Mouse (Mus musculus): ENCODE measurements around the gene Gm5416.
"Not testable (repeated sequence)": the region's sequence is repeated elsewhere in the genome, so short reads cannot be mapped to it uniquely, and the experiment has no call there.

The Gm5416 gene

DNA sequence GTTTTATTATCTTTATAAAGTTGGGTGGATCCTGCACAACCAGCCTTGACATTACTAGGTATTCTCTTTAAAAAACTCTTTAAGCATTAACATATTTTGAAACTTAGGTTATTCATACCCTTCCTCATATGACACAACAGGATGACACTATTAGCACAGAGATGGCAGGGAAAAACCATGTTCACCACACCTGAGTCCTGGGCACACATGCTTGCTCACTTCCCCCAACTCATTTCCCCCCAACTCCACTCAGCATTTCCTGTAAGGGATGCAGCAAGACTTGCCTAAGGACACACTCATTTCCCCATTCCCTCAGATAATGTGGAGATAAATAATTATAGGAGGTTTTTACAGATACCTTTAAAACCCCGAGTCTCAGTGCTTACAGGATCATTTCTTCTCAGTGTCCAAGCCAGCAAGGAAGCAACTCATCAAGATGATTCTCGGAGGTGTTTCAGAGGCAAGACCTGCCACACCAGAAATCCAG is at the start of gene Gm5416:
Gm5416 (plus strand) TSS at position 437 of the 487 bp plus-strand sequence.
- DNase-seq (ENCODE audit: extremely low read depth, low read depth), result no peak

- peak; percentile 6 for DNase-seq (ENCODE audit: extremely low read depth, low read depth)
Observed at GRCm38 (mm10) chr16:36167841-36168240, 42.4 kb upstream of the Gm5416 start.

- DNase-seq (ENCODE audit: extremely low read depth, low read depth), result peak; percentile 26
Observed at GRCm38 (mm10) chr16:36176108-36176507, 34.1 kb upstream of the Gm5416 start.

- DNase-seq (ENCODE audit: extremely low read depth, low read depth), result no peak
Observed at GRCm38 (mm10) chr16:36179910-36180309, 30.3 kb upstream of the Gm5416 start.

- not testable (repeated sequence) for DNase-seq (ENCODE audit: extremely low read depth, low read depth)
Observed at GRCm38 (mm10) chr16:36183912-36184311, 26.3 kb upstream of the Gm5416 start, which contains the start of gene Gm5483. Gene Gm5483, plus strand, starts transcription at chr16:36184212.

DNA sequence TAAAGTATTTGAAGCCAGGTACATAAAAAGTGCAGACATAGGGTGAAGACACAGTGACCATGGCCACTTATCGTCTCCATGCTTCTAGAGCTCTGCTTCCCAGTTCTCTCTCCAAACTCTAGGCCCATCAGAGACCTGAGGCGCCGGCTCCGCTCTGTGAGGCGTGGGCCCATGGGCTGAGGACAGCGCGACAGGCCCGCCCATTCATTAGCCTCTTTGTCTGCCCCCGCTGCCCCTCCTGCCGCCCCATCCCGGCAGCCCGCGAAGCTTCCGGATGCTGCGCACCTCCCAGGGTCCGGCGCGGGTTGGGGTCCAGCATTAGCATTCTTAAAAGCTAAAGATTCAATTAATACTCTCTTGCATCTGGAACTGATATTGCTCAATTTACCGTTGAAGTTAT is 11.0 kb upstream of the Gm5416 start:
- no peak for DNase-seq (ENCODE audit: extremely low read depth, low read depth)

- no peak for DNase-seq (ENCODE audit: extremely low read depth, low read depth)
Observed at GRCm38 (mm10) chr16:36203846-36204245, 6.4 kb upstream of the Gm5416 start.

DNA sequence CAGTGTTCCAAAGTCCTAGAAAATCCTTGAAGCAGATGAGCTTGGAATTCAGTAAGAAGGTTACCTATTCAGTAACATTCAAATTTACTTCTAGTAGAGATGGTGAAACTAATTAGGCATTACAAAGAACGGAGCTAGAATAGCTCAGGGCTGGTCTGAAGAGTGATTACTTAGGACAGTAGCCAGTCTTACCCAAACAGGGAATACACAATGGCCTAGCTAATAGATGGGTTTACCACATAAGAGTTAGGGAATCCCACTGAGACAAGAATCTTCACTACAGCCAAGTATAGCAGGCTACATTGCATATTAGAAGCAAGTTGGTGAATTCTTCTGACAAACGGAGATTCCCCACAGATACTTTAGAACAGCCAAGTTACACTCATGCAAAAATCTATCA is 4.5 kb upstream of the Gm5416 start:
- not testable (repeated sequence) for DNase-seq (ENCODE audit: extremely low read depth, low read depth)

DNA sequence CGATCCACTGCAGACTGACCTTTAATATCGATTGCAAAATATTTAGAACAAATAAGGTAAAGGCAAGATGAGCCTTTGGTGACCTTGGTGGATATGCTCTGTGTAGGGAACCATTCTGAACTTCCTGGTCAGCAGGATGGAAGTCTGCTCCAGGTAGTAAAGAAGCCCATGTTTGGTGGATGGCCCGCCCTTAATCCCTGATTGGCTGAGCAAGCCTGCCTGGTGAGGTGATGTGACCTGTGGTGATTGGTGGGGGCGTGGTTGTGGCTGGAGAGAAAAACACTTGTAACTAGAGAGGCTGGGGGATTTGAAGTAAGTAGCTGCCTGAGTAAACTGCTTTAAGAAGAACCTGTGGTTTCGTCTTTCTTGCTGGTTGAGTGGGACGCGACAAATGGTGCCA is 11.0 kb downstream of the Gm5416 start, which contains the start of gene 2010005H15Rik:
2010005H15Rik (plus strand) TSS at position 301 of the 400 bp plus-strand sequence.
- not testable (repeated sequence) for DNase-seq (ENCODE audit: extremely low read depth, low read depth)

- DNase-seq (ENCODE audit: extremely low read depth, low read depth), result not testable (repeated sequence)
Observed at GRCm38 (mm10) chr16:36260585-36260984, 50.4 kb downstream of the Gm5416 start.

Measured in MEL-GATA-1-ER (cell line).